Mouse (Mus musculus): ENCODE measurements around the gene Plppr5. TPM values are rescaled to one million over a fixed set of nuclear protein-coding genes. Genes with fewer than 3 reads are reported as not detected.

The Plppr5 gene
- polyA plus RNA-seq, 1 experiment from 2014 or later = 1.5 TPM

DNA sequence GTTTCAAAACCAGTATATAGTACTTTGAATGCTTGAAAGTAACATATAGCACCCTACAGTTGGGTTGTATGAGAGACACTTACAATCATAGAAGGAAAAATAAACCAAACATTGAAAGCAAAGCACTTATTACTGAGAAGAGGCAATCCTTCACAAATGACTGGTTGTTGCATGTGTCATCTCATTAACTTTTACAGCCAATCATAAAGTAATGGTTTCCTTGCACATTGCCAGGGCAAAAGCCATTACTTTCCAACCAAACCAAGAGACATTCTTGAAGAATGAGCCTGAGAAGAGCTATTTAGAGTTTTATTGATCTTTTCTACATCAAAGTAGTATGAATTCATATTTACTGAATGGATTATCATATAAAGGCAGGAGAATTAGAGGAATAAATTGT lies 148.8 kb downstream of the Plppr5 start:
- peak; percentile 71 for ATAC-seq

DNA sequence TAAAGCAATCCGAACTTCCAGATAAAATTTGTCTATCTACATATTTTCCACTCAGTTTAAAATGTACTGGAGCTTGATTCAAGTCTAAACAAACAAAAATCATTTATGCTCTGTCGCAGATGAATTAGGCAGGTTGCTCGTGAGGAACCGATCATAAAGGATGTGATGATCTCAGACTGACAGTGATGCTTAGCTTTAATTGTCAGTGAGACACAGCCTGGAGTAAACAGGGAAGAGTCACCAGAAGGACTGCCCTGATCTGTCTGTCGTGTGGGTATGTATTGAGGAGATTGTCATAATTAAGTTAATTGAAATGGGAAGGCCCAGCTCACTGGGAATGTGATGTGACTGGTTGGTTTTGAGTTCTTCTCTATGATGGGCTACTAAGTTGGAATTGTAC lies 149.9 kb downstream of the Plppr5 start:
- Histone ChIP-seq H3K27ac (no peak overlapping the region), H3K36me3 (no peaks in the 10 kb centered on the region), H3K9ac (no peak overlapping the region), H3K27me3 (replicated peaks) (no peaks in the 10 kb centered on the region), H3K9me3 (no peaks in the 10 kb centered on the region), H3K4me2 (replicated peaks) (no peak overlapping the region), H3K4me1 (replicated peaks) (no peaks in the 10 kb centered on the region), H3K4me3 (replicated peaks) (no peak overlapping the region)
- 68% methylated on average over 5 of the region's 5 CpGs for WGBS
- no peak for ATAC-seq

More for the DNA sequence above, 148.8 kb downstream of the Plppr5 start:
- no peak overlapping the region for H3K4me2 ChIP-seq (replicated peaks)
- H3K9me3 ChIP-seq = no peaks in the 10 kb centered on the region
- H3K9ac ChIP-seq = no peak overlapping the region
- H3K4me3 ChIP-seq (replicated peaks) = no peak overlapping the region
- no peaks in the 10 kb centered on the region for H3K36me3 ChIP-seq
- H3K27me3 ChIP-seq (replicated peaks) = no peaks in the 10 kb centered on the region
- H3K27ac ChIP-seq = no peak overlapping the region
- H3K4me1 ChIP-seq (replicated peaks) = no peaks in the 10 kb centered on the region

DNA sequence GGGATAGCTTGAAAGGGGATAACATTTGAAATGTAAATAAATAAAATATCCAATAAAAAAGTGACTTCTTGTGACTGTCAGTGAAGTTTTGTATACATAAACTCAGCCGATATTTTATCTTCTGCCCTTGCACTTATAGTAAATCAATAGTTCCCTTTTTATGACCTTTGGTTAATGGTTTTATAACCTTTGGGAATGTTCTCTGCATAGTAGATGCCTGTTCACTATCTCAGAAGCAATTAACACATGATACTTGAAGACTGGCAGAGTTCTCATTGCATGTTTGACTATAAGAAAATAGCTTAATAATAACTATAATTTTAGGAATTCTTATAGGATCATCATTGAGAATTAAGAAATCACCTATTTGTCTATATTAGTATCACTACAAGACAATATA lies 150.9 kb downstream of the Plppr5 start:
- no peak overlapping the region for H3K4me2 ChIP-seq (replicated peaks)
- no peak overlapping the region for H3K4me3 ChIP-seq (replicated peaks)
- ATAC-seq = peak; percentile 71
- no peak overlapping the region for H3K9ac ChIP-seq
- no peaks in the 10 kb centered on the region for H3K9me3 ChIP-seq
- H3K36me3 ChIP-seq = no peaks in the 10 kb centered on the region
- H3K27me3 ChIP-seq (replicated peaks) = no peaks in the 10 kb centered on the region
- WGBS = 34% methylated on average over 1 of the region's 1 CpGs
- H3K27ac ChIP-seq = no peak overlapping the region
- no peaks in the 10 kb centered on the region for H3K4me1 ChIP-seq (replicated peaks)

DNA sequence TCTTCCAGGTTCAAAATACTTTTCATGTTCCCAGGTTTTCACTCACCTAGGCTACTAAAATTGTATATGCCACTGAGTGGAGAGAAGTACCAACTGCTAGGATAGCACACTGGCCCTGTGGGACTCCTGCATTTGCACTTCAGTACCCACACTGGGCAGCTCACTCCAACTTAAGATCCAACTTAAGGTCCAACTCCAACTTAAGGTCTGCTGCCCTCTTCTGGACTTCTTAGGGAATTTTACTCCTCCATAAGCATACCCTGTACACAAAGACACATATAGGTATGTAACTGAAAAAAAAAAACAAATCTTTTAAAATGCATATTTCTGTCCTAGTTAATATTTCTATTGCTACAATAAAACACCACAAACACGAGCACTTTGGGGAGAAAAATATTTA lies 153.5 kb downstream of the Plppr5 start:
- ATAC-seq = no peak
- WGBS = 33% methylated on average over 1 of the region's 1 CpGs
- no peaks in the 10 kb centered on the region for H3K9me3 ChIP-seq

DNA sequence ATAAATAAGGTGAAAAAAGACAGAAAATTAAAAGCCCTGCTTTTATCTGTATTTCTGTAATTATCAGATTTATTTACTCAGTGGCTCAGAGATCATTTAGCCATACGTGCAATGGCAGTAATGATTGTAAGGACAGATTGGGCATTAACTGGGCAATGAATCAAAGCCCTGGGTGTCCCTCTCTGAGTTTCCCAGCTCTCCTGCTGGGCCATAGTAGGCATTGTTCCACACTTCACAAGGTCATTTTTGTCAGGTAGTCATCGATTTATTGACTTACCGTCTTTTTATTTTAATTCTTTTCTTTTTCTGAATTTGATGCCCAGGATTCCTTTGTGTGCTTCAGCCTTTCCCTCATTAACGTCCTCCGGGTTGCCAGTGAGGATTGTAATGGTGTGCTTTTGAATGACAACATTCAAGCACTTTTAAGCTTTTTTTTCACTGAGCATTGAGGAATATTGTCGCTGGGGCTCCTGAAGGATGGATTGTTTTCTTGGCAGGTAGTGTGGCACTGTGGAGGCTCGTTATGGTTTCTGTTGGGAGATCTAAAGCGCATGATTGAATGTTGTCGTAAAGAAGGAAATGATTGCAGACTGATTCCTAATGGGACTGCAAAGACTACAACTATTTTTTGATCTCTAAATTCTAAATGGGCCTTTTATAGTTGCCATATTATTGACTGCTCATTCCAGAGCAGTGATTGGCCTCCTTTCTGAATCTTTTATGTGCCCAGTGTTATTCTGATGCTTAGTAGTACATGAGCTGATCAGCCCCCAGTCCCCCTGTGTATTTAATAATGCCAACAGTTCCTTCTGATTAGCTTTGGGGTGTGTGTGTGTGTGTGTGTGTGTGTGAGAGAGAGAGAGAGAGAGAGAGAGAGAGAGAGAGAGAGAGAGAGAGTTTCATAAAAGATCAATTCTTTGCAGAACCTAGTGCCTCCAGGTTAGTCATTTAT lies 154.8 kb downstream of the Plppr5 start:
- ATAC-seq = no peak

More for the DNA sequence above, 153.5 kb downstream of the Plppr5 start:
- H3K9ac ChIP-seq = no peak overlapping the region
- no peak overlapping the region for H3K4me3 ChIP-seq (replicated peaks)
- H3K4me2 ChIP-seq (replicated peaks) = no peak overlapping the region
- H3K27ac ChIP-seq = no peak overlapping the region
- H3K36me3 ChIP-seq = no peaks in the 10 kb centered on the region
- no peaks in the 10 kb centered on the region for H3K27me3 ChIP-seq (replicated peaks)
- H3K4me1 ChIP-seq (replicated peaks) = no peaks in the 10 kb centered on the region

DNA sequence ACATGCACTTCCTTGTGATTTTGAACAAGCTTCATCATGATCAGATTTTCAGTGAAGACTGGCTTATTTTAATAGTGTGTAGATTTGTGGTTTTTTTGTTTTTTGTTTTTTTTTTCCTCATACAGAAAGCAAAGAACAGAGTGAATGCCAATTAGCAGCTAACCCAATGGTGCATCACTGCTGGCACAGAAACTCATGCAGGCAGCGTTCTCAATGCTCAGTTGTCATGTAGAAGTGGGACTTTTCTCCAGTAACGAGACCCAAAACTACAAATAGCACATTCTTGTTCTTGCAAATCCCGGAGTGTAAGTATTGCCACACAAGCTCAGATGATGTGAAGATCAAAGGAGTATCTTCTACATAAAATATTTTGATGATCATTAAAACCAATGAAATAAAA lies 156.9 kb downstream of the Plppr5 start:
- WGBS = 86% methylated on average over 3 of the region's 3 CpGs
- no peaks in the 10 kb centered on the region for H3K9me3 ChIP-seq
- H3K27me3 ChIP-seq (replicated peaks) = no peaks in the 10 kb centered on the region
- H3K27ac ChIP-seq = no peak overlapping the region
- H3K36me3 ChIP-seq = no peaks in the 10 kb centered on the region
- H3K4me2 ChIP-seq (replicated peaks) = no peak overlapping the region
- H3K4me3 ChIP-seq (replicated peaks) = no peak overlapping the region
- ATAC-seq = no peak
- no peaks in the 10 kb centered on the region for H3K4me1 ChIP-seq (replicated peaks)
- H3K9ac ChIP-seq = no peak overlapping the region

More for the DNA sequence above, 154.8 kb downstream of the Plppr5 start:
- no peaks in the 10 kb centered on the region for H3K4me1 ChIP-seq (replicated peaks)
- H3K27me3 ChIP-seq (replicated peaks) = no peaks in the 10 kb centered on the region
- H3K36me3 ChIP-seq = no peaks in the 10 kb centered on the region
- H3K9ac ChIP-seq = no peak overlapping the region
- H3K27ac ChIP-seq = no peak overlapping the region
- no peak overlapping the region for H3K4me3 ChIP-seq (replicated peaks)
- H3K9me3 ChIP-seq = no peaks in the 10 kb centered on the region
- WGBS = 77% methylated on average over 9 of the region's 9 CpGs
- H3K4me2 ChIP-seq (replicated peaks) = no peak overlapping the region

DNA sequence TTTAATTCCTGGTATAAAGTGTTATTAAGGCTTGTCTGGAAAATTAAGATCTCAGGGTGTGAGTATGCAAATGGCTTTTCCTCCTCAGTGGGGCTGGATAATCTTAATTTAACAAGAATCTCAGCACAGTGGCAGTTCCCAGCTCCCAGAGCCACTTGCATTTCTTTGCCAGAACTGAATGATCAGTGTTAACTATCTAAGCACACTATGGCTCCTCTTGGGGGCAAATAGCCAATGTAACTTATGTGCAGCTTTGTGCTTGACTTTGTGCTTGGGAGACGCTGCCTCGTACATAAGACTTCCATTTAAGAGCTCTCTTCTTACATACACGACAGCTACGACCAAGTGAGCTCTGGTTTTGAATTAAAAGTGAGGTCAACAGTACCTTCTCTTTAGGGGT lies 158.0 kb downstream of the Plppr5 start:
- no peak overlapping the region for H3K4me2 ChIP-seq (replicated peaks)
- 78% methylated on average over 4 of the region's 4 CpGs for WGBS
- no peaks in the 10 kb centered on the region for H3K4me1 ChIP-seq (replicated peaks)
- no peak for ATAC-seq
- no peak overlapping the region for H3K9ac ChIP-seq
- no peaks in the 10 kb centered on the region for H3K9me3 ChIP-seq
- no peaks in the 10 kb centered on the region for H3K36me3 ChIP-seq
- H3K4me3 ChIP-seq (replicated peaks) = no peak overlapping the region
- H3K27me3 ChIP-seq (replicated peaks) = no peaks in the 10 kb centered on the region
- H3K27ac ChIP-seq = no peak overlapping the region

Other genes starting within 250 kb of the Plppr5 start
- gene Plppr4, start 214.0 kb upstream of the Plppr5 start, polyA plus RNA-seq (2015; fragmentation: Nextera tagmentation; extraction: Ambion mirVana) = 0.33 and 0.47 TPM in 2 replicates

Data from intestine, embryonic 15.5 days (tissue).